Mouse (Mus musculus) retina, embryonic 14.5 days (tissue): ENCODE data around the gene Vgll4.
A peak's percentile ranks its signal among the peaks of the same experiment; 100 is the strongest.
"Not testable (repeated sequence)": the region's sequence is repeated elsewhere in the genome, so short reads cannot be mapped to it uniquely, and the experiment has no call there.

Experiments
- DNase-seq: peaks from one replicate; pipeline ENCODE4 v3.0.0-alpha.2; 2015; ENCODE audit warnings: low spot score

Gene Vgll4

GRCm38 (mm10) chr6:114893427-114894209 is 76.2 kb downstream of the Vgll4 start:
- no peak for DNase-seq

- DNase-seq: peak; percentile 86
Observed at GRCm38 (mm10) chr6:114892363-114892762, 77.4 kb downstream of the Vgll4 start.

DNA sequence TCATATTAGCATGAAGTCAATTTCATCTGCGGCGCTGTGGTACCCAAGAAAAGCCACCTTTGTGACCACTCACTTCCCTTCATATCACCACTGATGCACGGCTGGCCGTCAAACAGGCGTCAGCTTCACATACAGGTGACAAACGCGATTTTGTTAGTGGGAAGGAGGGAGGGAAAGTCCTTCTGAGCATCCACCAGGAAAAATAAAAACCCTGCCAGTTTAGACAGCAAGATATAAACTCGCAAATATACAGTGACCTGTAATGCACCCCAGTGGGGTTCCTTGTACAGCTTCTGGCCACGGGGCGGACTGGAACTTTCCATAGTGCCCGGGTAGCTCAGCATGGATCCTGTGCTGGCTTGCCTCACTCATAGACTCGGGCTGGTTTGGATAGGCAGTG is 78.0 kb downstream of the Vgll4 start:
- no peak for DNase-seq

DNA sequence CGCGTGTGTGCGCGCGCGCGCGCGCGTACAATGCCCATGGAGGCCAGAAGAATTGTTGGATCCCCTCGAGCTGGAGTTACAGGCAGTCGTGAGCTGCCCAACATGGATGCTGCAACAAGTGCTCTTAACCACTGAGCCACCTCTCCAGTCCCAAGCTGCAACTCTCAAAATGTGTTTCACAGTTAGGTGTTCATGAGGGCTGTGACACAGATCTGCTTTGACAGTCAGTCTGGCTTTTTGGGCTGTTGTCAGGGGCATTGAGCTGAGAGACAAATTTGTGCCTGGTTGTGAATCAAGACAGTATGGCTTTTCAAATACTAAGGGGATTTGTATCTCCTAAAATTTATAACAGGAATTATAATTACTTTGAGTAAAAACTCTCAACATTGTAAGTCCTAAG is 78.5 kb downstream of the Vgll4 start:
- DNase-seq: no peak

- no peak for DNase-seq
Observed at GRCm38 (mm10) chr6:114890411-114891115, 79.2 kb downstream of the Vgll4 start.

- DNase-seq: not testable (repeated sequence)
Observed at GRCm38 (mm10) chr6:114889971-114890370, 79.8 kb downstream of the Vgll4 start.

- DNase-seq: peak; percentile 86
Observed at GRCm38 (mm10) chr6:114888922-114889321, 80.9 kb downstream of the Vgll4 start.

DNA sequence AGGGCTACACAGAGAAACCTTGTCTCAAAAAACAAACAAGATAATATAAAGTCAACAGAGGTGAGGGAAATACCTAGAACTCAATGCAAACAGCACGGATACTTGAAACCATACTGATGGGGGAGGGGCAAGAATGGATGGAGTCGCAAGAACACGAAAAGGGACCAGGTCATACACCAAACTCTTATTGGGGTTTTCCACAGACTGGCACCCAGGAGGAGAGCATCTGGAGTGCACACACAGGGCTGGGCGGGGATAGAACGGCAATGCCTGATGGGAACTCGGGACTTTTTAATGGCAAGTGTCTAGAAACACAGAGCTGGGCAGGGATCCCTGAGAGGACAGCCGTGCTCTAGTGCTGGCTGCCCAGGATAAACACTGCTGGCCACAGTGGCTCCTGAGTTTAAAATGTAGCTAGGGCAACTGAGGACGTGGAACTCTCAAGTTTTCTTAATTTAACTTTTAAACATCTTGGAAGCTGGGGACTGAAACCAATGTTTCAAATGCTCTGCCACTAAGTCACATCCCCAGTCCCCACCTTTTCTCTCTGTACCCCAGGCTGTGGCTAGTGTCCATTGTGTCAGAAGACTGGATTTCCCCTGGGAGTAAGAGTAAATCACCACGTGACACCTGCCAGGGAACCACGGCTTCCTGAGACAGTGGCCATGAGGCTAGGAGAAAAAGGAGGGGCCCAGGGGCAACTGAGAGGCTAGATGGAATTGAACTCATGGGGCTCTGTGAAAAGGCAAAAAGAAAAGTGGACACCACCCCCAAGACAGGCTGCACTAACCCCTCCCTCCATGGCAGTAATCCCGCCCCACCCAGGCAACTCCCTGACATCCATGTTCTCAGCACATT is 83.1 kb downstream of the Vgll4 start:
- DNase-seq: no peak

DNA sequence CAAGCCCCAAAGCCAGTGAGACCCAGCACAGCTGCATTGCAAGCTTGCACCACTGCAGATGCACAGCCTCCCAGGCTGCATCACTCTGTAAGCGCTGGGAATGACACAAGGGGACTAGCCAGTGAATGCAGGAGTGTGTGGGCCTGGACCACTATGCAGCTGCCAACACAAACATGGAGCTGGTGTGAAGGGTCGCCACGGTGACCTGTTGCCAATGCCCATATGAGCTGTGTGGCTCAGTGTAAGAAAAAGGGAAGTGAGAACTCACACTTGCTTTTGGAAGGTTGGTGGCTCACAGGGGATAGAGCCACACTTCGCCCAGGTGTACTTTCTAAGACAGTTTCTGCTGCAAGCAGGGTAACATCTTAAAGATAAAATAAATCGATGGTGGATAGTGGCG is 83.8 kb downstream of the Vgll4 start:
- DNase-seq: no peak

GRCm38 (mm10) chr6:114885129-114885528 is 84.7 kb downstream of the Vgll4 start:
- DNase-seq: no peak

DNA sequence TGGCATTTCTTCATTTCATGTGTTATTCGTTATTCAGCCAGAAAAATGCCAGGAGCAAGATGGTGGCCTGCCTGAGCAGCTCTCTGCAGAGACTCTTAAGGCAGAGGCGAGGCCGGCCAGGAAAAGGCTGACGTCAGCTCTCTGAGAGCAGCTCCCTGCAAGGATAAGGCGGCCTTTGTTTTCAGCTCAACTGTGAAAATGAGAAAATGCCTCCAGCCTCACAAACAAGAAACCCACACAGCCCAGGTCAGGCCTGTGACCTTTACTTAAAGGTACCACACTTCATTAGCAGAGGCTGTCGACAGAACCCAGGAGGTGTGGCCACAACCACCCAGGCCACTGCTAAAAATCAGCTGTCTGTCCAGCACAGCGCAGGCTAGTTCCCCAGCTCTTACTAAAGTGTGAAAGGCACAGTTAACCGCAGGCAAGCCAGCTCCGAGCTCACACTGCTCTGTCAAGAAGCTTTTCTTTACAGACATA is 86.5 kb downstream of the Vgll4 start:
- DNase-seq: peak; percentile 90

DNA sequence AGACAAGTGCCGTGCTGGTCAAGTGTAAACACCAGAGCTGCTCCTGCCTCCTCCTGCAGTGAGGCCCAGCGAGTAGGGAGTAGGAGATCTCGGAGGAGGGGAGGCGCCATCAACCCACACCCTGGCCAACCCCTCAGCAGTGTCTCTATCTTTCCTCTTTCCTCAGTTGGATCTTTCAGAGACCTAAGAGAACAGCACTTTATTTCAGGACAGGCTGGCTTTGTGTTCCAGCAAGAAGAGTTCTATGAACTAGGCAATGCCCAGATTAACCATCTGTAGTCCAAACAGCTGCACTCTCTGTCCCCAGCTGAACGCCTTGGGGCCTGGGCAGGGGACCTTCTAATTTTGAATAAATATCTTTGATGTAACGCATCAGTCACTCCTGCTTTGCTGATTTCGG is 87.1 kb downstream of the Vgll4 start:
- no peak for DNase-seq

GRCm38 (mm10) chr6:114882212-114882611 is 87.6 kb downstream of the Vgll4 start:
- DNase-seq: no peak

DNA sequence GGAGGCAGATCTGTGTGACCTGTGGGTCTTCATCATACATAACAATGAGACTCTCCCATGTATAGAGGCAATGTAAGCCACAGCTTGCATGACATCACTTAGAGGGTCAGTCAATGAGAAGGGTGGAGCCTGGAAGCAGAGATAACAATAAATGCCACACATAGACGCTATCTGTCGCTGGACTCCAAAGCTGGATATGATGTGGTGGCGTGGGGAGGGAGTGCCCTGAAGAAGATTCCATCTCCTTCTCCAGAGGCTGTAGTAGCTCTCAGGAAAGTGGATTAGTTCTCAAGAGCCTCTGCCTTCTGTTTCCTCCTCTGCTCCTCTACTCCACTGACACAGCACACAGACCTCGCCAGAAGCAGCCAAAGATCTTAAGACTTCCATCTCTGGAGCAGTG is 89.0 kb downstream of the Vgll4 start:
- DNase-seq: no peak

DNA sequence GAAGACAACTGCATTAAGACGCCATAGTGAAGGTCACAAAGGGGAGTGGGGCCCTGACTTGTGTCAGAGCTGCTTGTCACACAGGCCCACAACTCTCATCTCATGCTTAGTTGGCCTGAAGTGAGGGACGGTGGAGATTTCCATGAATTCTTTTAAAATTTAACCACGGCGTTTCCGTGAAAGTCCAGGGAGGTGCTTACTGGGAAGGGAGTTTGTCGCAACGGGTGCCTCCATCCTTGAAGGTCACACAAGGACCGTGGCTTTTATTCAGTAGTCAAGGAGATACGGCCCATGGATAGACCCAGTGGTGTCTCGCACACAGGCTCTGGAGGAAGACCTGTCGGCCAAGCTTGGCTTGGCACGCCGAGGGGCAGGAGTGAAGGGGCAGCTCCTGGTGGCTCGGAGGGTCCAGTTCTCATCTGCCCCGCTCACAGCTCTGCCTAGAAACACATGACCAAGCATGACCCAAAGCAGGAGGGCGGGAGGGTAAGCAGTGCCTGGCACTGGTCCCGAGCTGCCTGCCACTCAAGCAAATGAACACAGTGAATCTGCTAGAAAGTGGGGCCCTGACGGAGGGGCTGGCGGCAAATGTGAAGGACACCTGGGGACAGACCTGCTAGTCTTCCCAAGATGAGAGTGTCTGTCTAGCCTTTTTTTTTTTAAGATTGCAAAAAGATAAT is 90.8 kb downstream of the Vgll4 start:
- no peak for DNase-seq

DNA sequence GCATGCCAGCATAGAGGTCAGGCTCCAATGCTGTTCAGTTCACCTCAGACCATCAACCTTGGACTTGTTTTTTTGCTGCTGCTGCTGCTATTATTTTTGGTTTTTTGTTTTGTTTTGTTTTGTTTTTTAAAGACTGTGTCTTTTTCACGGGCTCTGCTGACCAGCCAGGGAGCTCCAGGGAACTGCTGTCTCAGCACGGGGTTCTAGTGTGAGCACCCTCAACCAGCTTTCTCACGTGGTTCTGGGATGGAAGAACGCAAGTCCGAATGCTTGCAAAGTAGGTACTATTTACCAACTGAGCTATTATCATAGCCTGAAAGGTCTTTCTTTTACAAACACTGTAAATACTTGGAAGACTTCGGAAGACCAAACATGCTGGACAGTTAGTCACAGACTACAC is 93.2 kb downstream of the Vgll4 start:
- DNase-seq: no peak

GRCm38 (mm10) chr6:114876033-114876432 is 93.8 kb downstream of the Vgll4 start:
- no peak for DNase-seq

GRCm38 (mm10) chr6:114875018-114875558 is 94.7 kb downstream of the Vgll4 start:
- DNase-seq: peak; percentile 88

GRCm38 (mm10) chr6:114874138-114874928 is 95.5 kb downstream of the Vgll4 start:
- peak; percentile 58 for DNase-seq

- DNase-seq: no peak
Observed at GRCm38 (mm10) chr6:114873808-114874137, 96.0 kb downstream of the Vgll4 start.
